Mouse (Mus musculus): ENCODE data around the gene Rgs14. TPM values are rescaled to one million over a fixed set of nuclear protein-coding genes. Genes with fewer than 3 reads are reported as not detected.

The Rgs14 gene
- total RNA-seq, 2 experiments from 2014 or later = 0.50 to 0.57 TPM

DNA sequence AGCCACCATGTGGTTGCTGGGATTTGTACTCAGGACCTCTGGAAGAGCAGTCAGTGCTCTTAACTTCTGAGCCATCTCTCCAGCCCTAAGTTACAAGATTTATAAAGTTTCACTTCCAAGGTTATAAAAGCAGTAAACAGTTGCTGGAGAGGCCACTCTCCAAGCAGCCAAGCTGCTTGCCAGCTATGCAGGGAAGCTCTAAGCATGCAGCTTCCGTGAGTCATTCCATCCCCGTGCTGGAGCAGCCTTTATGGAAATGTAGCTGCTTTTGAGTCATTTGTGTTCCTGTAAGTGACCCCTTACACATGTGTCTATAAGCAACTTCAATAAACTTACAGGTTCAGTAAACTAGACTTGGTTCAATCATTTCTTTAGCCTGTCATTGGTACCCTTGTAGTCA lies 61.0 kb downstream of the Rgs14 start:
- no peak for DNase-seq (ENCODE audit: low spot score)

GRCm38 (mm10) chr13:55431889-55432685 lies 62.6 kb downstream of the Rgs14 start:
- intact Hi-C loops (cut with DNase I) = no loop called here
- DNase-seq (ENCODE audit: low spot score) = no peak

More for the DNA sequence above, 61.0 kb downstream of the Rgs14 start:
- intact Hi-C loops (cut with DNase I) = no loop called here

Other genes starting within 250 kb of the Rgs14 start
- gene Gm17617, start 236.2 kb upstream of the Rgs14 start, total RNA-seq (2021) = not detected
- gene Fgfr4, start 217.1 kb upstream of the Rgs14 start, total RNA-seq (2021) = under 1 TPM; 0.11 to 0.44 TPM
- gene Nsd1, start 159.9 kb upstream of the Rgs14 start, total RNA-seq (2021) = 10 to 100 TPM; 59.1 to 65.4 TPM
- 10 to 100 TPM; 49.8 to 52.9 TPM for gene Prelid1, start 49.2 kb upstream of the Rgs14 start, total RNA-seq (2021)
- 10 to 100 TPM; 36.6 to 37.0 TPM for gene Rab24, start 47.8 kb upstream of the Rgs14 start, total RNA-seq (2021)
- gene Mxd3, start 39.9 kb upstream of the Rgs14 start, total RNA-seq (2021) = under 1 TPM; 0.36 to 0.65 TPM
- gene Lman2, start 6.9 kb upstream of the Rgs14 start, total RNA-seq (2021) = 10 to 100 TPM; 49.1 to 49.8 TPM
- not detected for gene Slc34a1, start 28.5 kb downstream of the Rgs14 start, total RNA-seq (2021)
- gene Pfn3, start 45.5 kb downstream of the Rgs14 start, total RNA-seq (2021) = not detected
- gene F12, start 57.1 kb downstream of the Rgs14 start, total RNA-seq (2021) = not detected
- gene Grk6, start 75.3 kb downstream of the Rgs14 start, total RNA-seq (2021) = 10 to 100 TPM; 17.5 to 18.6 TPM
- 1 to 10 TPM in 1 of 2 experiments, under 1 TPM in 1; 0.56 to 1.2 TPM for gene Prr7, start 94.5 kb downstream of the Rgs14 start, total RNA-seq (2021)
- 10 to 100 TPM; 10.6 to 10.8 TPM for gene Dbn1, start 118.4 kb downstream of the Rgs14 start, total RNA-seq (2021)
- gene Pdlim7, start 143.9 kb downstream of the Rgs14 start, total RNA-seq (2021) = 10 to 100 TPM; 65.2 to 67.7 TPM
- gene Dok3, start 159.6 kb downstream of the Rgs14 start, total RNA-seq (2021) = 1 to 10 TPM; 2.2 to 2.3 TPM
- gene Ddx41, start 166.9 kb downstream of the Rgs14 start, total RNA-seq (2021) = 10 to 100 TPM; 13.1 to 13.2 TPM
- 10 to 100 TPM; 18.3 to 19.0 TPM for gene Fam193b, start 201.4 kb downstream of the Rgs14 start, total RNA-seq (2021)
- 10 to 100 TPM; 86.3 to 94.2 TPM for gene Tmed9, start 204.0 kb downstream of the Rgs14 start, total RNA-seq (2021)
- 10 to 100 TPM in 1 of 2 experiments, 1 to 10 TPM in 1; 9.6 to 10.4 TPM for gene B4galt7, start 230.2 kb downstream of the Rgs14 start, total RNA-seq (2021)

All from heart, postnatal 25 days (tissue).